Mouse (Mus musculus) liver, embryonic 14.5 days (tissue): ENCODE data around the gene Scnn1a. TPM values are rescaled to one million over a fixed set of nuclear protein-coding genes. Genes with fewer than 3 reads are reported as not detected.

Source experiments
- ATAC-seq: fragments of 200-750 bp; cut with Nextera tagmentation; 2 replicates; pipeline ENCODE4 v1.8.0; 2017; ENCODE audit warnings: moderate number of reproducible peaks, mild to moderate bottlenecking, moderate library complexity; ENCODE audit not compliant: insufficient read depth
- DNase-seq, 3 experiments: peaks; one replicate each; pipeline ENCODE4 v3.0.0-alpha.2; 2012 to 2013; ENCODE audit warnings: low read depth in 3 of 3, low spot score in 3 of 3
- H3K27ac ChIP-seq: fragments of 300-500 bp; sonication (generic); 2 replicates; pipeline ENCODE4 v1.5.1; 2014; ENCODE audit warnings: moderate library complexity, mild to moderate bottlenecking, control low read depth, inconsistent platforms
- H3K27me3 ChIP-seq: fragments of 300-500 bp; sonication (generic); 2 replicates; pipeline ENCODE4 v1.6.1; 2014; ENCODE audit warnings: mild to moderate bottlenecking, low read length, moderate library complexity; ENCODE audit not compliant: control insufficient read depth, insufficient read depth
- H3K36me3 ChIP-seq: fragments of 300-500 bp; sonication (generic); replicated peaks from 2 replicates; pipeline ENCODE4 v1.6.1; 2014; ENCODE audit warnings: low read depth; ENCODE audit not compliant: control insufficient read depth, insufficient read depth
- H3K4me1 ChIP-seq, 2 experiments: fragments of 200-500 bp in 1 of 2; fragments of 300-500 bp in 1 of 2; sonication (generic) in 1 of 2; replicated peaks; 2 replicates each; pipeline ENCODE4 v1.6.1; 2012 to 2014; ENCODE audit warnings: antibody characterized with exemption in 1 of 2, inconsistent platforms in 1 of 2, low read length in 1 of 2; ENCODE audit not compliant: control insufficient read depth in 2 of 2, insufficient read depth in 2 of 2
- H3K4me2 ChIP-seq: fragments of 300-500 bp; sonication (generic); 2 replicates; pipeline ENCODE4 v1.6.1; 2014; ENCODE audit warnings: low read depth, mild to moderate bottlenecking, control low read depth, moderate library complexity
- H3K4me3 ChIP-seq, 2 experiments: fragments of 200-500 bp in 1 of 2; fragments of 300-500 bp in 1 of 2; sonication (generic) in 1 of 2; 2 replicates each; pipeline ENCODE4 v1.5.1; 2012 to 2014; ENCODE audit warnings: low read depth in 2 of 2, low read length in 2 of 2, mild to moderate bottlenecking in 2 of 2, control low read depth in 1 of 2, inconsistent platforms in 1 of 2, moderate library complexity in 1 of 2; ENCODE audit not compliant: insufficient read depth in 1 of 2
- H3K9ac ChIP-seq: fragments of 300-500 bp; sonication (generic); replicated peaks from 2 replicates; pipeline ENCODE4 v1.6.1; 2014; ENCODE audit warnings: mild to moderate bottlenecking, control low read depth, moderate library complexity
- H3K9me3 ChIP-seq: fragments of 300-500 bp; sonication (generic); 2 replicates; pipeline ENCODE4 v1.6.1; 2016; ENCODE audit warnings: low read length, mixed read lengths; ENCODE audit not compliant: control insufficient read depth
- CTCF ChIP-seq: IDR thresholded peaks from 2 replicates; pipeline ENCODE4 v1.5.1; 2016; ENCODE audit warnings: antibody characterized with exemption, low read depth, control low read depth
- EP300 ChIP-seq: IDR thresholded peaks from 2 replicates; pipeline ENCODE4 v1.6.1; 2016; ENCODE audit warnings: antibody characterized with exemption, low read depth
- WGBS: fragments of 180-500 bp; shearing (Covaris S2); extraction: QIAGEN DNeasy Blood & Tissue Kit; methylation state at CpG from one replicate; pipeline ENCODE4 v1.1.7; 2014; ENCODE audit not compliant: insufficient replicate concordance; 5-methylcytosine and 5-hydroxymethylcytosine counted together
- polyA plus RNA-seq, 2 experiments: library from polyadenylated mRNA; depleted of rRNA in 1 of 2; stranded (reverse) in 1 of 2; unstranded in 1 of 2; fragments of >200 nt; fragmentation: Nextera tagmentation in 1 of 2; extraction: Ambion mirVana in 1 of 2; gene quantifications; 2 replicates each; pipeline versions ENCODE4 v1.2.1 to v1.2.3; 2012 to 2014

Scnn1a gene
- polyA plus RNA-seq, 2 experiments, result 0.36 to 0.40 TPM

DNA sequence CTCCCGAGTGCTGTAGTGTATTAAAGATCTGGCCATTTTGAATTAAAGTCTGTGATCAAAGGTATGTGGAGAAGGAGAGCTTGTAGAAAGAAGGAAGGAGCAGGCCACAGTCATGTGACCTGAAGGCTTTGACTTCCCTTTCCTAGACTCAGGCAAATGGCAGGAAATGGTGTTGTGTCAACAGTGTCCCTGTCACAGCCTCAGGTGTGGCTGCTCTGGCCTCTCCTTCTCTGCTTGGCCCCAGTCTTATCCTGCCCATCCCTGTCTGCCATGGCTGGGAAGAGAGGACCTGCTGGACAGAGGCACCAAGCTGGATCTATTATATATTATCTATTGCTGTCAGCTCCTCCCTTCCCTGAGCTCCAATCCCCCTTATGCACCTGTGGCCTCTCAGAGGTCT, 25.2 kb downstream of the Scnn1a start:
- DNase-seq (no peak), ATAC-seq (no peak)
- Histone ChIP-seq H3K9ac (no peak overlapping the region), H3K36me3 (no peaks in the 10 kb centered on the region), H3K27me3 (no peaks in the 10 kb centered on the region), H3K27ac (no peak overlapping the region), H3K4me1 (peaks cover 0 to 15% of the 10 kb centered on the region in 2 experiments; a peak in 3 of 4 replicates), H3K9me3 (no peaks in the 10 kb centered on the region), H3K4me3 (no peak overlapping the region), H3K4me2 (no peak overlapping the region)
- 19% methylated on average over 1 of the region's 1 CpGs for WGBS
- TF ChIP-seq EP300 (no peak), CTCF (no peak)

DNA sequence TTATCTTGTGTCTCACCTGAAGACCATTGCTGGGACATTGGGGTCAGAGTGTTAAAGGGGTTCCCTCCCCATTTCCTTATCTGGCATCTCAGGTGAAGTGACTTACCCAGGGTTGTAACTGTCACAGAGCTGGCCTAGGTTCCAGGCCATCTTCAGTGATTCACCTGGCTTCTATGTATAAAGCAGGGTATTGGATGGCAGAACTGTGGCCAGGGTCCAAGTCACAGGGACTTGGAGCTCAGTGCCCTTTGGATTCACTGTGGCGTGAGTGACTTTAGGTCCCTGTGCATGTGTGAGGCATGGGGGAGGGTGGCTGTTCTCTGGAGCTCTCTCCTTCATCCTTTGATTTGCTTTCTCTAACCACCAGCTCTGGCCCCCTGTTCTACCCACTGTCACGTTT, 25.6 kb downstream of the Scnn1a start:
- no peak for ATAC-seq
- WGBS, result 35% methylated on average over 2 of the region's 2 CpGs

DNA sequence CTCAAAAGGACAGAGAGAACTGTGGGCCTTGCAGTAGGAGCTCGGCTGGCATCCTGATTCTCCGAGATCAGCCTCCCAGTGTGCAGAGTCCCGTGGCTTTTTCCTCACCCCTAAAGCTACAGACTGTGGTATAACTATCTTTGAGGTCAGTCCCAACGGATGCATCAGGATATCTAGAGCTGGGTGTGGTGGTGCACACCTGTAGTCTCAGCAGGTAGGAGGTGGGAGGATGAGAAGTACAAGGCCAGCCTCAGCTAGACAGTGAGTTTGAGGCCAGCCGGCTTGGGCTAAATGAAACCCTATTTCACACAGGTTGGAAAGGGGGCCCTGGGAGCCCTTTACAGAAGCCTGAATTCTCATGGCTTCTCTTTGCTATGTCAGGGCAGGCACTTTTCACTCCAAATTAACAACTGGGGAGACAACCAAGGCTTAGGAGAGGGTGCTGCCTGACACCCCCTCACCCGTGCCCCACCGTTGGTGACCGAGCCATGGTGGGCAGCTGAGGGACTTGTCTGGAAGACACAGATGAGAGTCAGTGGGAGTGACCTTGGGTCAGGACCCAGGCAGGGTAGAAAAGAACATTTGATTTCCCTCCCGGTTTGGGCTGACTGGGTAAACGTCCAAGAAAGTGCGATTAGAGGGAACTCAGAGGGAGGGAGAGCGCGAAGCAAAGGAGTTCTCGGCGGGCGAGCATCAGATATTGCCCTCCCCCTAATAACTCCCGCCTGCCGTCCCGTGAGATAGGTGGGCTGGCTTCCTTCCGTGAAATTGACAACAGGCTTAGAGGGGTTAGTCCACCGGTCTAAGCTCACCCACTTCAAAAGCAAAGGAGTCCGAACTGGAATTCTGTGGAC, 28.5 kb downstream of the Scnn1a start, which contains the start of gene Tnfrsf1a:
Tnfrsf1a (plus strand) TSS at position 642 of the 854 bp plus-strand sequence.
- ATAC-seq, result no peak
- WGBS, result 6% methylated on average over 22 of the region's 22 CpGs

More for the DNA sequence above, 25.6 kb downstream of the Scnn1a start:
- Histone ChIP-seq H3K27ac (no peak overlapping the region), H3K27me3 (no peaks in the 10 kb centered on the region), H3K36me3 (no peaks in the 10 kb centered on the region), H3K4me3 (no peak overlapping the region), H3K9ac (no peak overlapping the region), H3K9me3 (no peaks in the 10 kb centered on the region), H3K4me1 (peaks cover 0 to 15% of the 10 kb centered on the region in 2 experiments; a peak in 3 of 4 replicates), H3K4me2 (no peak overlapping the region)
- no peak for DNase-seq
- TF ChIP-seq CTCF (no peak), EP300 (no peak)

DNA sequence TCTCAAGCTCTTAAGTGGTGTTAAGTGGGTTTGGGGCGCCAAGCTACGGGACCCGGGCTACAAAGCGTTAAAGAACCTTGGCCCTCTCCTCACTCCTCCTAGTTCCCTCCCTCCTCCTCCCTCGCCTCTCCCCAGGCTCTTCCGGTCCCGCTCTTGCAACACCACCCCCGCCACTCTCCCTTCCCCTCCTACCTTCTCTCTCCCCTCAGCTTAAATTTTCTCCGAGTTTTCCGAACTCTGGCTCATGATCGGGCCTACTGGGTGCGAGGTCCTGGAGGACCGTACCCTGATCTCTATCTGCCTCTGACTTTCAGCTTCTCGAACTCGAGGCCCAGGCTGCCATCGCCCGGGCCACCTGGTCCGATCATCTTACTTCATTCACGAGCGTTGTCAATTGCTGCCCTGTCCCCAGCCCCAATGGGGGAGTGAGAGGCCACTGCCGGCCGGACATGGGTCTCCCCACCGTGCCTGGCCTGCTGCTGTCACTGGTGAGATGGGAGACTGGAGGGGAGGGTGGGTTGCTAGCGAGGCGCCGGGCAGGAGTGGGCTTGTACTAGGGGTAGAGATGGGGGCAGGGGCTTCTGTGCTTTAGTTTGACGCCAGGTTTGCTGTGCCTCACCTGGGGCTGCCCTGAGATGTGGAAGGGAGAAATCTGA, 29.2 kb downstream of the Scnn1a start:
- Histone ChIP-seq H3K9ac (peak overlapping the region; percentile 50), H3K27me3 (no peaks in the 10 kb centered on the region), H3K27ac (no peak overlapping the region), H3K9me3 (no peaks in the 10 kb centered on the region), H3K36me3 (no peaks in the 10 kb centered on the region), H3K4me2 (peak overlapping the region; percentile 61), H3K4me1 (peaks cover 0 to 34% of the 10 kb centered on the region in 2 experiments; a peak in 3 of 4 replicates), H3K4me3 (peak overlapping the region; percentile 61 to 67)
- ATAC-seq (peak; percentile 69; the same call in 1 of the 2 replicates), DNase-seq (peak in 2 of 3 experiments; percentile 27 to 29)
- 0% methylated on average over 27 of the region's 27 CpGs for WGBS
- TF ChIP-seq CTCF, result no peak
- no peak for TF ChIP-seq EP300

More for the DNA sequence above, 28.5 kb downstream of the Scnn1a start, which contains the start of gene Tnfrsf1a:
- no peaks in the 10 kb centered on the region for H3K9me3 ChIP-seq
- peak within 1 kb of the TSS; percentile 61 for H3K4me2 ChIP-seq
- peak within 1 kb of the TSS; percentile 50 for H3K9ac ChIP-seq
- no peak for DNase-seq
- H3K27me3 ChIP-seq, result no peaks in the 10 kb centered on the region
- H3K4me3 ChIP-seq, result peak within 1 kb of the TSS; percentile 61 to 67
- no peak within 1 kb of the TSS for H3K27ac ChIP-seq
- no peaks in the 10 kb centered on the region for H3K36me3 ChIP-seq
- H3K4me1 ChIP-seq, result peaks cover 0 to 29% of the 10 kb centered on the region in 2 experiments; a peak in 3 of 4 replicates
- TF ChIP-seq CTCF (no peak), EP300 (no peak)
